Mouse (Mus musculus) hindbrain, embryonic 14.5 days (tissue): ENCODE measurements around the gene Sppl2a. TPM values are rescaled to one million over a fixed set of nuclear protein-coding genes. Genes with fewer than 3 reads are reported as not detected.
"Not testable (repeated sequence)": the region's sequence is repeated elsewhere in the genome, so short reads cannot be mapped to it uniquely, and the experiment has no call there.

ENCODE experiments used
- ATAC-seq: fragments of 200-750 bp; cut with Nextera tagmentation; 2 replicates; pipeline ENCODE4 v1.8.0; 2017; ENCODE audit warnings: moderate number of reproducible peaks, mild to moderate bottlenecking, moderate TSS enrichment, moderate library complexity; ENCODE audit not compliant: low FRiP score
- DNase-seq: peaks from one replicate; pipeline ENCODE4 v3.0.0-alpha.2; 2015; ENCODE audit warnings: low spot score
- H3K27ac ChIP-seq: fragments of 300-500 bp; sonication (generic); 2 replicates; pipeline ENCODE4 v1.5.1; 2014; ENCODE audit warnings: mild to moderate bottlenecking, moderate library complexity
- H3K27me3 ChIP-seq: fragments of 300-500 bp; sonication (generic); 2 replicates; pipeline ENCODE4 v1.6.1; 2014; ENCODE audit warnings: mild to moderate bottlenecking, low read length, mixed read lengths; ENCODE audit not compliant: control insufficient read depth, insufficient read depth
- H3K36me3 ChIP-seq: fragments of 300-500 bp; sonication (generic); replicated peaks from 2 replicates; pipeline ENCODE4 v1.6.1; 2014; ENCODE audit not compliant: control insufficient read depth, insufficient read depth
- H3K4me1 ChIP-seq: fragments of 300-500 bp; sonication (generic); replicated peaks from 2 replicates; pipeline ENCODE4 v1.6.1; 2014; ENCODE audit warnings: antibody characterized with exemption, low read length, mixed read lengths; ENCODE audit not compliant: control insufficient read depth, insufficient read depth
- H3K4me2 ChIP-seq: fragments of 300-500 bp; sonication (generic); replicated peaks from 2 replicates; pipeline ENCODE4 v1.6.1; 2014; ENCODE audit warnings: mild to moderate bottlenecking, moderate library complexity
- H3K4me3 ChIP-seq: fragments of 300-500 bp; sonication (generic); replicated peaks from 2 replicates; pipeline ENCODE4 v1.5.1; 2014; ENCODE audit warnings: mild to moderate bottlenecking, low read length
- H3K9ac ChIP-seq: fragments of 300-500 bp; sonication (generic); 2 replicates; pipeline ENCODE4 v1.6.1; 2014
- H3K9me3 ChIP-seq: fragments of 300-500 bp; sonication (generic); 2 replicates; pipeline ENCODE4 v1.6.1; 2016; ENCODE audit warnings: low read length; ENCODE audit not compliant: control insufficient read depth
- WGBS: fragments of 180-500 bp; shearing (Covaris S2); extraction: QIAGEN DNeasy Blood & Tissue Kit; methylation state at CpG from one replicate; pipeline ENCODE4 v1.1.7; 2014; 5-methylcytosine and 5-hydroxymethylcytosine counted together
- polyA plus RNA-seq: library from polyadenylated mRNA; unstranded; fragments of >200 nt; fragmentation: Nextera tagmentation; extraction: Ambion mirVana; gene quantifications from 2 replicates; pipeline ENCODE4 v1.2.1, GENCODE M21; 2014

Gene Sppl2a
- polyA plus RNA-seq, result 37.8 and 40.2 TPM in 2 replicates

DNA sequence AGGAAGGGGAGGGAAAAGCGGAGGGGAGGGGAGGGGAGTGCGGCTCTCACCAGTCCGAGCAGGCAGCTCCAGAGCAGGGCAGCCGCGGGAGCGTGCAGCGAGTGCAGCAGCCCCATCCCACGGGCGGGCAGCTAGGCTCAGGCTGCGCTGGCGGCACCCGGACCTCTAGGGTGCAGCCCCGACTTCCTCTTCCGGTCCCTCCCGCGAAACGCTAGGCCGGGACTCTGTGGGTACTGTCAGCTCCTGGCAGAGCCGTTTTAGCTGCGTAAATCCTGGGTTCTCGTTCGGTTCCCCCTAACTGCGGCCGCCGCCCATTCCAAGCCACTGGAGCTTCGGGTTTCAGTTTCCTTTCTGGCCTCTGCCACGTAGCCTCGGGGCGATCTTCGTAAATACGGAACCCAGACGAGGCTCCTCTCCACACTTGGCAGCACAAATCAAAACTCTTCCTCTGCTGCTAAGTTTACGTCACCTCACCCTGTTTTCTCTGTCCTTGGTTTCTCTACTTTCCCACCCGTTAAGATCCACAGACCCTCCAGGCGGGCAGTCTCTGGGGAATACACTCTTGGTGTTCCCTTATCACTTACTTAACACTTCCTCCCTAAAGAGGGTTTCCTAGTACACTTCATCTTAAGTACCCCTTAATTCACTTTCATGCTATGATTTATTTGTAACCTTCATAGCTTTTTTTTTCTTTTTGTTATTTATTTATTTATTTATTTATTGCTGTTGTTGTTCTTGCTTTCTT lies at the start of gene Sppl2a:
Sppl2a (minus strand) TSS at position 339 of the 745 bp plus-strand sequence.
- peak; percentile 100 for ATAC-seq

GRCm38 (mm10) chr2:126977428-126977827 lies 44.4 kb upstream of the Sppl2a start:
- no peak overlapping the region for H3K27ac ChIP-seq
- H3K4me1 ChIP-seq, result no peaks in the 10 kb centered on the region
- H3K4me3 ChIP-seq, result no peak overlapping the region
- H3K9ac ChIP-seq, result no peak overlapping the region
- no peak overlapping the region for H3K4me2 ChIP-seq
- no peaks in the 10 kb centered on the region for H3K9me3 ChIP-seq
- WGBS, result 81% methylated on average over 6 of the region's 6 CpGs
- no peaks in the 10 kb centered on the region for H3K36me3 ChIP-seq
- DNase-seq, result no peak
- no peak for ATAC-seq
- no peaks in the 10 kb centered on the region for H3K27me3 ChIP-seq

More for the DNA sequence above, at the start of gene Sppl2a:
- H3K4me2 ChIP-seq, result peak within 1 kb of the TSS; percentile 61
- peak within 1 kb of the TSS; percentile 54 for H3K4me3 ChIP-seq
- no peaks in the 10 kb centered on the region; the same call in 1 of the 2 replicates for H3K36me3 ChIP-seq
- peak within 1 kb of the TSS; percentile 93 for H3K27ac ChIP-seq
- H3K27me3 ChIP-seq, result no peaks in the 10 kb centered on the region
- peaks cover 9% of the 10 kb centered on the region; the same call in 1 of the 2 replicates for H3K4me1 ChIP-seq
- H3K9ac ChIP-seq, result peak within 1 kb of the TSS; percentile 84
- WGBS, result under 1% methylated on average over 33 of the region's 35 CpGs
- DNase-seq, result peak; percentile 89
- H3K9me3 ChIP-seq, result no peaks in the 10 kb centered on the region

DNA sequence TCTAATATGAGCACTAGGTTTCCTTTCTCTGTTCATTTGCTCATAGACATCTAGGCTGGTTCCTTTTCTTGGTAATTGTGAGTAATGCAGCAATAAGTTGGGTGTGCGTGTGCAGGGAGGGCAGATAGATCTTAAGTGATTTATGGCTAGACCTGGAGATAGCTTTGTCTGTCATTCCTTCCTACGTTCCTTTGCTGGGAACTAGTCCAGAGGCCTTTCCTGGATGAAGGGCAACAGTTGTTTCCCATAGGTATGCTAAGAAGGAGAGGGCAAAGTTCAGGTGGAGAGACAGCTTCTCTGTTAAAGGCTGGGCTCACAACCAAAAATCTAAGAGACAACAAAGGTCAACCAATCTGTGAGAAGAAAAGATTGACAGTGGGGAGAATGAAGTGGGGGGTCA lies 28.7 kb upstream of the Sppl2a start:
- 78% methylated on average over 2 of the region's 2 CpGs for WGBS
- ATAC-seq (no peak), DNase-seq (no peak)
- H3K4me1 ChIP-seq, result no peaks in the 10 kb centered on the region
- H3K9ac ChIP-seq, result no peak overlapping the region
- H3K4me2 ChIP-seq, result no peak overlapping the region
- H3K4me3 ChIP-seq, result no peak overlapping the region
- no peaks in the 10 kb centered on the region for H3K27me3 ChIP-seq
- no peaks in the 10 kb centered on the region for H3K36me3 ChIP-seq
- H3K27ac ChIP-seq, result no peak overlapping the region
- no peaks in the 10 kb centered on the region for H3K9me3 ChIP-seq

GRCm38 (mm10) chr2:126955671-126956070 lies 22.6 kb upstream of the Sppl2a start:
- H3K27ac ChIP-seq, result no peak overlapping the region
- H3K4me3 ChIP-seq, result no peak overlapping the region
- DNase-seq (no peak), ATAC-seq (no peak)
- H3K9me3 ChIP-seq, result no peaks in the 10 kb centered on the region
- H3K36me3 ChIP-seq, result no peaks in the 10 kb centered on the region
- H3K27me3 ChIP-seq, result no peaks in the 10 kb centered on the region
- no peak overlapping the region for H3K9ac ChIP-seq
- H3K4me1 ChIP-seq, result no peaks in the 10 kb centered on the region
- no peak overlapping the region for H3K4me2 ChIP-seq
- 63% methylated on average over 7 of the region's 7 CpGs for WGBS

- Histone ChIP-seq H3K9ac (no peak overlapping the region), H3K4me1 (no peaks in the 10 kb centered on the region), H3K4me3 (no peak overlapping the region), H3K9me3 (no peaks in the 10 kb centered on the region), H3K4me2 (no peak overlapping the region), H3K27me3 (no peaks in the 10 kb centered on the region), H3K27ac (no peak overlapping the region), H3K36me3 (no peaks in the 10 kb centered on the region)
- ATAC-seq (no peak), DNase-seq (no peak)
- WGBS, result 82% methylated on average over 7 of the region's 7 CpGs
These were observed 18.1 kb upstream of the Sppl2a start for GRCm38 (mm10) chr2:126951085-126951484.

DNA sequence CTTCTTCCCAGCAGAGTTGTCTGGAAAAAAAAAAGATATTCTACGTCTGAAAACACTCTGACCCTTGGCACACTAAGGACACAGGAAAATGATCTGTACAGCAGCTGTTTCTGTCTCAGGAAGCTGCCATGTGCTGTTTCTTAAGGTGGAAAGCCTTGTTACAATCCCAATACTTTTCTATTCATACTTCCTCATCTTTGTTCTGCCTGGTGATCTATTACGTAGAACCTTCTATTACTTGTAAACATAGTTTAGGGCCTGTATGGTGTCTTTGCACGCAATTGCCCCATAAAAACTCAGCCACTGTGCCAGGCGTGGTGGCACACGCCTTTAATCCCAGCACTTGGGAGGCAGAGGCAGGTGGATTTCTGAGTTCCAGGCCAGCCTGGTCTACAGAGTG lies 17.4 kb upstream of the Sppl2a start:
- H3K27me3 ChIP-seq, result no peaks in the 10 kb centered on the region
- DNase-seq (no peak), ATAC-seq (no peak)
- H3K4me3 ChIP-seq, result no peak overlapping the region
- H3K4me2 ChIP-seq, result no peak overlapping the region
- H3K27ac ChIP-seq, result no peak overlapping the region
- H3K4me1 ChIP-seq, result no peaks in the 10 kb centered on the region
- no peaks in the 10 kb centered on the region for H3K36me3 ChIP-seq
- H3K9ac ChIP-seq, result no peak overlapping the region
- H3K9me3 ChIP-seq, result no peaks in the 10 kb centered on the region
- WGBS, result 89% methylated on average over 5 of the region's 5 CpGs

DNA sequence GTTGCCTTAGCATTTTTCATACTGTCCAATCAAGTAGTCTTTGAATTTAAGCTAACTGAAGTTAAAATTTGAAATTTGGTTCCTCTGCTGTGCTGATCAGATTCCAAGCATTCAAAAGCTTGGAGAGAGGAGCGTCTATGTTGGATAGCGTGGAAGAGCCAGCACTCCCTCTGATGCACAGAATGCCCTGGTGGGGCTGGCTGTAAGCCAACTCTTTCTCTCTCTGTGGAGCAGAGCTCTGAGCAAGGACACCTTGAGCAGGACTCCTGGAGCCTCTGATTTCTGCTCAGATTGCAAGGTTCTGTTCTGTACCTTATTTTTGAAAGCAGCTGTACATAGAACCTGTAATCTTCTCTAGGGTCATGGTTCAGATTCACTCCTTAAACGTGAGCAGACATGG lies 16.8 kb upstream of the Sppl2a start:
- Histone ChIP-seq H3K36me3 (no peaks in the 10 kb centered on the region), H3K9me3 (no peaks in the 10 kb centered on the region), H3K27me3 (no peaks in the 10 kb centered on the region), H3K9ac (no peak overlapping the region), H3K4me1 (no peaks in the 10 kb centered on the region), H3K4me2 (no peak overlapping the region), H3K4me3 (no peak overlapping the region), H3K27ac (no peak overlapping the region)
- ATAC-seq (no peak), DNase-seq (peak; percentile 32)
- WGBS, result 58% methylated on average over 3 of the region's 3 CpGs

GRCm38 (mm10) chr2:126949297-126949696 lies 16.3 kb upstream of the Sppl2a start:
- not testable (repeated sequence) for H3K4me1 ChIP-seq, H3K36me3 ChIP-seq, DNase-seq, ATAC-seq, H3K9ac ChIP-seq, H3K4me2 ChIP-seq, H3K4me3 ChIP-seq, H3K27ac ChIP-seq, H3K9me3 ChIP-seq, H3K27me3 ChIP-seq
- 88% methylated on average over 6 of the region's 6 CpGs for WGBS

- DNase-seq, result no peak
- no peak overlapping the region for H3K4me3 ChIP-seq
- no peaks in the 10 kb centered on the region for H3K4me1 ChIP-seq
- H3K27me3 ChIP-seq, result no peaks in the 10 kb centered on the region
- WGBS, result 78% methylated on average over 3 of the region's 3 CpGs
- no peak overlapping the region for H3K9ac ChIP-seq
- ATAC-seq, result no peak
- no peak overlapping the region for H3K27ac ChIP-seq
- no peaks in the 10 kb centered on the region for H3K9me3 ChIP-seq
- H3K36me3 ChIP-seq, result no peaks in the 10 kb centered on the region
- H3K4me2 ChIP-seq, result no peak overlapping the region
These were observed 15.2 kb upstream of the Sppl2a start for GRCm38 (mm10) chr2:126948231-126948630.
